Mouse (Mus musculus): Measurements from ENCODE around the gene Gsc. TPM values are rescaled to one million over a fixed set of nuclear protein-coding genes. Genes with fewer than 3 reads are reported as not detected.

Gsc gene
- total RNA-seq (2021): under 1 TPM; 0.31 to 0.39 TPM
- long read RNA-seq, experiment 1: 0 reads
- long read RNA-seq, experiment 2, partial matches to known transcripts: 0 of 1 reads
- long read RNA-seq, experiment 2, other reads (novel, unspliced or antisense): 0 of 1 reads

DNA sequence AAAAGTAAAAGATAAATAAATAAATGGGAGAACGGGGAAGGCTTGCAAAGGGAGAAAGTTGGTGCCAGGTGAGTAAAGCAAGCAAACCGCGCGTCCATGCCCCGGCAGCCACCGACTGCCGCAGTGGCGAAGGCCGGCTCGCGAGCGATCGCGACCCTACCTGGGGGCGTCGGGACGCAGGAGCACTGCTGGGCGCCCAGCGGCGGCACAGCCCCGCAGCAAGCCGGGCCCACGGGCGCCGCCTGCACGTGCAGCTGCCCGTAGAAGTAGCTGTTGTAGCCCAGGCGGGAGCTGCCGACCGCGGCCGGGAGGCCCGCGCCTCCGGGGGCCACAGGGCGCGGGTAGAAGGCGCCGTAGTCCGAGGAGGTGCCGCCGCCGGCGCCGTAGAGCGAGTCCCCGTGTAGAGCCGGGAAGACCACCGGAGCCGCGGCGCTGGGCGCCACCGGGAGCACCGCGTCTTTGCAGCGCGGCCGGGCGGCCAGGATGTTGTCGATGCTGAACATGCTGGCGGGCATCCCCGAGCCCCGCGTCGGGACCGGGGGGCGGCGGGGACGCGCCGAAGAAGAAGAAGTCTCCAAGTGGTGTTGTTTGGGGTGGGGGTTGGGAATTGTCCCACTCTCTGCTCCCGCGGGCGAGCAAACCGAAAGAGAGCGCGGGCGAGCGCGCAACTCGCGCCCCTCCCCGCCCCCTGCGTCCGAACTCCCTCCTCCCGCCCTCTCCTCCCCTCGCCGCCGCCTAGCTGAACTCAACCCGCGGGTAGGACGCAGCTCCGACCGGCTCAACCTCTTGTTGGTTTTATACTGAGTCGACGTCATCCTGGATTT lies at the start of gene Gsc:
Gene Gsc (minus strand): TSS at position 730 of the 824 bp plus-strand sequence.
- DNase-seq (ENCODE audit: low spot score in 2 of 2): no peak

DNA sequence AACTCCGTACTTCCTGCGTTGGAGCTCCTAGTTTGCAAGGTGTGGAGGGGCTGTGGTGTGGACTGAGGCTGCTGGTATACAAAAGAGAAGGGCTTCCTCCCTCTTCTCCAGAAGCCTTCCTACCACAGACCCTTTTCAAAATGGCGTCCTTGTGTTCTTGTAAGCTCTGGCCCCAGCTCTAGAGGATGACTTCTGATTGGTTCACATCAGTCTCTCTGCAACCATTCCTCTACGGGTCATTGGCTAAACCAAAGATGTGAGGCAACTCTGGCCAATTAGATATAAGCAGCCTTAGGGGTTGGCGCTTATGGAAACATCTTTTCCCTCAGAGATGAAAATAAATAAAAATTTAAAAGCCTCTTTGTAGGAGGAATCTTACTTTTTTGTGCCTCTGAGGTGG lies 46.6 kb upstream of the Gsc start:
- DNase-seq (ENCODE audit: low spot score in 2 of 2): no peak

DNA sequence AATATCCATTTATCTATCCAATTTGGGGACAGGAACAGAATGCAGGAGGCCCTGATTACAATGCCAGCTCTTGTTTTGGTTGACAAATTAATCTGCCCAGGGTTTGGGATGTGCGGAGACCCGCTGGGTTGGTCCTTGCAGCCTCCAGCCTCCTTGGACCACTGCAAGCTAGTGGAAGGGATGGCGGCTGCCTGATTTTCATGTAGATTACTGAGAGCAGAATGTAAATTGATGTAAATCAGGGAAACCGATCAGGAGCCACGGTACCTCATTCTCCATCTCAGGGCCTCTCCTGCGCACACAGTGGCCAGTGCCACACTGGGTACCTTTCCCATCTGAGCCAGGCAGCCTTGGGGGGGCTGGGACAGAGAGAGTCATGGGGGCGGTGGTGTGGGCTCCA lies 34.8 kb upstream of the Gsc start:
- DNase-seq (ENCODE audit: low spot score in 2 of 2): no peak

DNA sequence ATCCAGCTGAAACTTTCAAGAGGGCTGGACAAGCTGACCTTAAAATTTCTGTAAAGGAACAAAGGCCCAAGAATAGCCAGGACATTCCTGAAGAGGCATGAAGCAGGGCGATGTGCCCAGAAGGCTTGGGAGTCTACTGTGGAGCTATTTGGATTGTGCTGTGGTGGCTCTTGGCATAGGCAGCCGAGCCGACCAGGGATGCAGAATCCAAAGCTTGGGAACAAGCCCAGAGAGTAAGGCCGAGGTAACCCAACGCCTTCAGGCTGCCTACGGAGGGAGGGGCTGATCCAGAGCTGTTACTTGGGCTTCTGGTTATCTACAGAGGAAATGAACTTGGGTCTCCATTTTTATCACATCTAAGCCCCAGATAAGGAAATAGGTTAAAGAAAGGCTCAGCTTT lies 18.9 kb upstream of the Gsc start:
- DNase-seq (ENCODE audit: low spot score in 2 of 2): no peak

DNA sequence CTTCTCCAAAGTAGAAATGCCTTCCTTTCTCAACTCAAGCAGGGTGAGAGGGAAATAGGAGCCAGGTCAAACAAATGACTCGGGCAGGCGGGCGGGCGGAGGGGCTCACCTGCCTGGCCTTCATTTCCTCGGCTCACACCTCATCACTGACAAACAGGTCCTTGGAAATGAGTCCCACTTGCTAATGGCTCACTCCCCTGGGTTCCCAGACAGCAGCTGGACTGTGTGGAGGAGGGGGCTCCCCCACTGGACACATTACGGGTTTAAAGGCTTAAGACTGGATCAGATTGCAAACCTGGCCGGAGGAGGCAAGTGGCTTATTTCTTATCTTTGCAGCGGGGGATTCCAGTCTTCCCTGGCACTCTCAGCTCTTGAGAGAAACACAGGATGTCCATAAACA lies 13.1 kb upstream of the Gsc start:
- no peak for DNase-seq (ENCODE audit: low spot score in 2 of 2)

DNA sequence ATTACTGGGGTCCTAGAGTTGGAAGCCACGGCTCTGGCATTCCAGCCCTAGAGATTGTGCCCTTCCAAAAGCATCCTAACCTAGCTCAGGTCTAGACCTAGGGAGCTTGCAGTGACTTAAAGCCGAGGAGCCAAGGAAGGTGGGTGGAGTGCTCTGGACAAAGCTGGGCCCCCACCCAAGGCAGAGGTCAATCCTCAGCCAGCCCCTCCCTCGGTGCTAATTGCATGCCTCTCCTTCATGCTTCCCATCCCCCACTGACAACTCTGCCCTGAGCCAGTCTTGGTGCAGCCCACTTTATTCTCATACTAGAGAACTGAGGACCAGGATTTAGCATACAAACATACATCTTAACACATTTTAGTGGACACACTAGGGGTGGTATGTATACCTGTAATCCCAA lies 12.0 kb upstream of the Gsc start:
- no peak for DNase-seq (ENCODE audit: low spot score in 2 of 2)

DNA sequence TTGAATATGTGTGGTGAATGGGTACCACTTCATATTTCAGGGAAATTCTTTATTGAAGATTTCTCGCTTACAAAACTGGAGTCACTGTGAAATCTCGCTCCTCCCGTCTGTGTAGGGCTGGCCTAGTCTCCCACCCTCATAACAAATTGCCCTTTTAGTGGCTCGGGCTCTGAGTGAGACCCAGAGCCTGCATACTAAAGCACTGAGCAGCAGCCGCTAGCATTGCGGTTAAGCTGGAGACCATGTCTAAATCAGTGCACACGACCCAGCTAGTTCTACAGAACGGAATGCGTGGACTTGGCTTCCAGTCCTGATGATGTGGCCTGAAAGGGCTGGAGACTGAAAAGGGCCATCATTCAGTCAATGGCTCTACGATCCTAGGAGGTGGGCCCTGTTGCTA lies 7.9 kb upstream of the Gsc start:
- no peak for DNase-seq (ENCODE audit: low spot score in 2 of 2)

DNA sequence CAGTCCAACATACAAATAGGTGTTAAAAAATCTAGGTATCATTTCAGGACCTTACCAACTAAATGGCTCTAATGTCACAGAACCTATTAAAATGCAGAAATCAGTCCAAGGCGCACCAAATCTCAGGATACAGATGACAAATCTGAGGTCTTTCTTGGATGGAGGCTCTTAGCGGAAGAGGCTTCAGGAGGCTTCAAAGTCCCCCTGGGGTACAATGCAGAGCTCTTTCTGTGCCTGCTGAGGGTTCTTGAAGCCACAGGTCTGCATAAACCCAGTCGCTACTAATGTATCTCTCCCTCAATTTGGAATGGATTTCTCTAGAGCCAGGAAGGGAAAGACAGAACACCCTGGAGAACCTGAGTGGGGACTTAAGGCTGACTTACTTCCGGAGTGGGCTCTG lies 5.1 kb upstream of the Gsc start:
- DNase-seq (ENCODE audit: low spot score in 2 of 2): no peak

DNA sequence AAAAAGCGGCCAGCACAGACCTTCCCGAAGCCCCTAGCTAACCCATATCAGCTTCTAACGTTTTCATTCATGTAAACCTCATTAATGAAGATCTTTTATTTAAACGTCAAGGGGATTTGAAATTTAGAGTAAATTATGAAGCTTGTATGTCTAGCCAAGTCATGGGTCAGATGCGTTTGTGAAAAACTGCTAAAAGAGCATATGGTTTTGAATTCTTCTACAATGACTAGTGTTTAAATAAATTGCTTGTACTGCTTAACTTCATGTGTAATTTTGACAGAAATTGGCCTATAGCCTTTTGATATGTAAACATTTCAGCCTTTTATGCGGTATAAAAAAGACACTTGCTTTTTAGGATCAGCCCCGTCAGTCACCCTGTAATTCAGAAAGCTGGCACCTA lies 4.4 kb upstream of the Gsc start:
- DNase-seq (ENCODE audit: low spot score in 2 of 2): no peak

DNA sequence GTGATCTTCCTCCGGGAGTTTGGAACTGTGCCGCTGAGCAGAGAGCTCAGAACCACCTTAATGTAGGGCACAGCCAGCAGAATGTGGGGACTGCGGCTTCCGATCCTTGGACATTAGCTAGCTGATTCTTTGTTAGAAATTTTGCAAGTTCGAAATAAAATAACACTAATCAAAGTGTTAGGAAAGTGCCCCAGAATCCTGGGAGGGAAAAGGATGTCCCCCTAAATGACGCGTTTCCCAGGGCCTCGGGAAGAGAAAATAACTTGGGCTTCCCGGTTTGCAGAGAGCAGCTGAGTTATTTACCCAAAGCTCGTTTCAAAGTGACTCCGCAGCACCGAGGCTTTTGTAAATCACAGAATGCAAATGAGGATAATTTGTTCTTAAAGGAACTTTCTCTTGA lies 3.9 kb upstream of the Gsc start:
- no peak for DNase-seq (ENCODE audit: low spot score in 2 of 2)

DNA sequence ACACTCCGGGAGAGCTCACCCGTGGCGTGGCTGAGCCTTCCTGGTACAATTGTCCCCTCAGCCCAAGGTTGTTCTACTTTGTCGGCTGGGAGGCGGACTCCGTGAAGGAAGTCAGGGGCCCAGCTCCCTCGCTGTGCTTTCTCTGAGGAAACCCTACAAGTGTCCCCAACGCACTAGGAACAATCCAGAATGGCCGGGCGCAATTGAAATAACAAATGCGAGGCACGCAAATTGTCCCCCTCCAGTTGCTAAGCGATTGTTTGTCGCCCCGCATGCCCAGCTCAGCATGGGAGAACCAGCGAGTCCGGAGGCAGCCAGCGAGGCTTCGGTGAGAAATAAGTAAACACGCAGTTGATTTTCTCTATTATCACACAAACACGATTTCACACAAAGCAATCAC lies 2.8 kb upstream of the Gsc start:
- DNase-seq (ENCODE audit: low spot score in 2 of 2): no peak

DNA sequence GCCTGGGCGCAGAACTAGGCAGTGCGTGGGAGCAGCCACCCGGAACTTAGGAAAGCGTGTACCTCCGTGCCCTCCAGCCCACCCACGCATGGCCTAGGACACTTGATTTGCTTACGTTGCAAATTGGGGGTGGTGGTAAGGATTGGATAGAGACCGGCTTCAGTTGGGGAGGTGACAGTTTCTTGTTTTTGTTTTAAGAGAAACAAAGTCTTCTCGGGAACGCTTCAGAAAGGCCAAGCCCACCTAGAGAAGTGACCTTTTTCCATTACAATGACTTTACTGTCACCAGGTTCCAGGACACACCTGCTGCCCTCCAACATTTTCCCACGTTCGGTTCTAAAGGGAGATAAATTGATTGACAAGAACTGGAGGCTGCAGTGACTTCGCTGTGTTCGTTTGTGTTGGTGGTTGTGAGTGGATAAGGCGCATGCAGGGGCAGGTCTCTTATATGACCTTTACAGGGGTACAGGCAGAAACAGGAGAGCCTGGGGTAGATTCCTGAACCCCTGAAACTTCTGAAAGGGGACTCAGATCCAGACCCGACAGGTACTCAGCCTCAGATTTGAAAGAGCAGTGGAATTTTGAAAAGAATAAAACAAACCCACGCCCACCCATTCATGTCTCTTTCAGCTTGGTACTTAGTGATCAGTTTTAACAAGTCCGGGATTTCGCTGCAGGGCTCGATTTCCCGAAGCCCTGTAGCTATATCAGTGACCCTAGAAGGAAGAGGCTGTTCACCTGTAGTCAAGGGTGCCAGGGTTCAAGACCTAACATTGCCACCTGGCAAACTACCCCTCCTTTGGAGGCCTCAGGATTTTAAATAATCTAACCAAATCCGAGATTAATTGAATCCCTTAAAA lies 2.0 kb upstream of the Gsc start:
- DNase-seq (ENCODE audit: low spot score in 2 of 2): no peak

DNA sequence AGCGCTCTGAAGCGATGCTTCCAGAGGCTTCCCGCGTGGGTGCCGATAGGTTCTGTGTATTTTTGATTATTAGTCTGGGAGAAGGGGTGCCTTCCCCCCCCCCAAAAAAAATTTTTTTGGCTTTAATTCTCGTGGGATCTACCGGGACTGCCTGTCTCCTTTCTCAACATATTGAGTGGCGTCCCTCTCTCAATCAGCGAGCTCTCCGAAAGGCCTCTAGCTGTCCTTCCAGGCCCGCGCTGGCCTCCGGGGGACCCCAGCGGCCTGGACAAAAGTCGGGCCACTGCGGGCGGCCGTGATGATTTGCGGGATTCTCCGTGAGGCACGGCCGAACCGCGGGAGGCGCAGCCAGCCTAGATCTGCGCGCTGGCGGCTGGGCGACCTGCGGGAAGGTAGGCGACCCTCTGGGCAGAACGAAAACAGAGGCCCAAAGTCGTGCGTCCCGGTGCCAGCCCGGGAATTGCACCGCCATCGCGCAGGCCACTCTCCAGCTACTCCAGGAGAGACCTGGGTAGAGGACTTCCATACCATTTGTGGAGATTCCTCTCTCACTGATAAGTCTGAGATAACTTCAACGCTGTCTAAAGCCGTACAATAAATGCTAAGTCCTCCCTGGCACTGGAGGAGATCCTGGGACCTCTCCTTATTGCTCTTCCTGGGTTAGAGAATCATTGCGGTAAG lies 1.2 kb upstream of the Gsc start:
- no peak for DNase-seq (ENCODE audit: low spot score in 2 of 2)

DNA sequence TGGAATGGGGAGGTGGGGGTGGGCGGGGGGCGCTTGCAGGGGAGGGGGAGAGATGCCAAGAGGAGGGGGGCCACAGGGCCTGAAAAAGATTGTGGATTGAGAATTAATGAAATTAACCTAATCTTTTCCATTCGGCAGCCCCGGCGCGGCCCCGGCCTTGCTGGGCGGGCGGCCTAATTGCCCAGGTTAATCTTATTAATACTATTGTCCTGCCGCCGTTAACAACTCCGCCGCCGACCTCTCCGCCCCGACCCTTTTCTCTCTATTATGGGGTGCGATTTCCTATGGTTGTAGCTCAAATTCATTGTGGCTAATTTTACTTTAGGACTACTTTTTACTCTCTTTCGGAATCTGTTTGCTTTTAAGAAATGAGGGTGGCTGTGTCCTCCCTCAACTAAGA lies 362 bp upstream of the Gsc start:
- DNase-seq (ENCODE audit: low spot score in 2 of 2): no peak

DNA sequence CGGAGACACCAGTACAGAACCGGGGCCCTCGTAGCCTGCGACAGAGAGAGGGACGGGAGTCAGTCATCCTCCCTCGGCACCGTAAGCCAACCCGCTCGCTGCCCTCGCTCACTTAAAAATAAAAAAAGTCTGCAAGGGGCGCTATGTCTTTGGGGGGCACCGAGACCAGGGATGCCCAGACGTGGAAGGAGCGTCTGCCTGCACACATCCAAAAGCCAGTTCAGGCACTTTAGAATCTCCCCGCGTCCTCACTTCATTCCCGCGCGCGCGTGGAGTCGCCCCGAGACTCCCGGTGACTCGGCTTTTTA lies 958 bp downstream of the Gsc start:
- DNase-seq (ENCODE audit: low spot score in 2 of 2): no peak

DNA sequence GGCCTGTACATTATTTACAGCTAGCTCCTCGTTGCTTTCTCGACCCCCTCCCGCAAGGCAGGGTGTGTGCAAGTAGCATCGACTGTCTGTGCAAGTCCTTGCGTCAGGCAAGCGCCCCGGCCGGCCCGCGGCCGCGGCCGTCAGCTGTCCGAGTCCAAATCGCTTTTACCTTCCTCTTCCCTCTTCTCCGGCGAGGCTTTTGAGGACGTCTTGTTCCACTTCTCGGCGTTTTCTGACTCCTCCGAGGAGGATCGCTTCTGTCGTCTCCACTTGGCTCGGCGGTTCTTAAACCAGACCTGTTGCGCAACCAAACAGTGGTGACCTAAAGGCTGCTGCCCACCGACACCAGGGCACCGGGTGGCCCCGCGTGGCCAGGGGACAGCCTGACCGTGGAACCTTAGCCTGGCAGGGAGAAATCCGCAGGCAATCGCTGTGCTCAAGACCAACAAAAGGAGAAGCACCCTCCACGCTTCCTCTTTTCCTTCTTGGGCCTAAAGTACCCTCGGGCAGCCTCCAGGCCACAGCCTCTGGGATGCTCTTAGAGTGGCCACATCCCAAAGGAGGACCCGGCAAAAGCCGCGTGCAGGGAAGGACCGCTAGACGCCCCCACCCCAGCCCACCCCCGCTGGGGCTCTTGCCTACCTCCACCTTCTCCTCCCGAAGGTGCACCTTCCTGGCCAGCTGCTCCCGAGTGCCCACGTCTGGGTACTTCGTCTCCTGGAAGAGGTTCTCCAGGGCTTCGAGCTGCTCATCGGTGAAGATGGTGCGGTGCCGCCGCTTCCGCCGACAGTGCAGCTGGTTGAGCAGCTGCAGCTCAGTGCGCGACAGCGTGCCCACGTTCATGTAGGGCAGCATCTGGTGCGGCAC lies 1.5 kb downstream of the Gsc start:
- no peak for DNase-seq (ENCODE audit: low spot score in 2 of 2)

DNA sequence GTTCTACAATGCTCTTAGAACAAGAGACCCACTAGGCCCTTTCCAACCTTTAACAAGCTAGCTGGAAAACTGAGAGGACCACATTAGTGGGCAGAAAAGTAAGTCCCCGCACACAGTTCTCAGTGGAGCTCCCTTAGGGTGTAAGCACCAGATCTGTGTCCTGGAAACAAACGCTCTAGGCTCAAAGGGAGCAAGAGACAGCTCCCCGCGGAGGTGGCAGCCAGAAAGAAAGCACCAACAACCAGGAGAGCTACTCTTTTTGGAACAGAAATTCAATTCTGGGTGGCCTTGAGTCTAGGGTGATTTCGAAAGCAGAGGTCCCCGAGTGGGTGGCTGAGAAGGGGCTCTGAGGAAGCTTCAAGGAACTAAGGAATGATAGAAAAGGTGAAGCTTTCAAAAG lies 2.5 kb downstream of the Gsc start:
- DNase-seq (ENCODE audit: low spot score in 2 of 2): no peak

DNA sequence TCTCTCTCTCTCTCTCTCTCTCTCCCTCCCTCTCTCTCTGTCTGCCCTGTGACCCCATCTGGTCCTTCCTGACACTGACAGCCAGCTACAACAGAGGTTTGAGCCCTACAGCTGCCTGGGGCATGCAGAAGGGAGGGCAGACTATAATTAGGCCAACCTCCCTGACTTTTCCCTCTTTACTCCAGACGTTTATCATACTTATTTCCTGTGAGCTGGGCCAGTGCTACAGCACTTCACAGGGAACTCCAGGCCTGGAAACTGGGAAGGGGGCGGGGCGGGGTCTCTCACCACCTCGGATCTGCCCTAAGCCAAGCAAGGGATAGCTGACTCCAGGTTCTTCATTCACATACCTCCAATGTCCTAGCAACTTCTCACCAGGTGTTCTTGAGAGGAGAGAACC lies 4.3 kb downstream of the Gsc start:
- no peak for DNase-seq (ENCODE audit: low spot score in 2 of 2)

DNA sequence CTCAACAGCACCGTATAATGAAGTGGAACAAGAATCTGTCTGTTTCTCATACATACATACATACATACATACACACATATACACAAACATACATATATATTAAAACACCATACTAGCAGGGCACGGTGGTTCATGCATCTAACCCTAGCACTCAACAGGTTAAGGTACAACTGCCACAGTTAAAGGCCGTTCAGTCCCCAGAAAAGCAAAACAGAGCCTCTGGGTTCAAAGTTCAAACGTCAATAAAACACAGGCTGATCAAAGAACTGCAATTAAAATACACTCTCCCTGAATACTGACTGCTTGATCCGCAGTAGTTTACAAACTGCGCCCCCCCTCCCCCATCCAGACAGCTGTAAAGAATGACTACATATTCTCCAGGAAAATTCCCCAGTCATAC lies 5.8 kb downstream of the Gsc start:
- no peak for DNase-seq (ENCODE audit: low spot score in 2 of 2)

DNA sequence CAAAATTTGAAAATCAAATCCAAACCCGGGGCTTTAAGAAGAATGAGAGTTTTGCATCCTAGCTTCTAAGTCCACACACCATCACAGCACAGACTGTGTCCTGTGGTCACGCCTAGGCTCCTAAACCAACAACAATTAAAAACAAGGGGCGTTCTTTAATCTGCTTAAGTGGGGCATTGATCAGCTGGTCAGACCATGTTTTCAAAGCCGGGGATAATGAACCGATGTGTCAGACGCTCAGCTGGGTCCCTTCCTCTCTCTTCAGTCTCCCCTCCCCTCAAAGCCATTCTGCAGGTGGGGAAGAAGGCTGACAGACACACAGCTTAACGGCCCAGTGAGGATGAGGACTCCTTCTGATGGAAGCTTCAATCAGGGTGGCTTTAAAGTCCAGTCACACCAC lies 6.2 kb downstream of the Gsc start:
- no peak for DNase-seq (ENCODE audit: low spot score in 2 of 2)

DNA sequence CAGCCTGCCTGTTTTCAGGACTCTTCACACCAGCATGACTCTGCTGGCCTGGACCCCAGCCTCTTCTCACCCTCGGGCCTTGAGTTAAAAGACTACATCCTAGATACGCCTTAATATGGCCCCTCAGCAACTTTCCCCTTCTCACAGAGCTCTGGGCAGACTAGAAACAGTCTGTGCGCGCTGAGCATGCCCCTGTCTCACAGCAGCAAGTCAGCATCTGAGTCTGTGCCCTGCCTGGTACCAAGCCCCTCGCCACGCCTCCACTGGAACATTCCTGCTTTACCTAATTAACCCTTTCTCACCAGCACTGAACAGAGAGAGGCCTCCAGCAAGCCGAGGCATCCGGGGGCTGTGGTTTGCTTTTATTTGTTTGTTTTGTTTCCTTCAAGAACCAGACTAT lies 11.8 kb downstream of the Gsc start:
- no peak for DNase-seq (ENCODE audit: low spot score in 2 of 2)

All from adrenal gland, postnatal 4 days (tissue).